ENCODE assay signal across 14 mouse cellular contexts in genomic region chr4:114486885-114487531, GRCm38 (mm10).
DNase-seq lines count a peak whose midpoint lies in the region; ATAC-seq lines count a peak whose summit lies in the region.
"Had no signal": no experiment of that assay in that cellular context is flagged by ENCODE, and none has a peak within 500 bp of the region (broad histone marks: within the 10 kb centered on the region; RNA-seq: fewer than 3 reads in every experiment).

No protein-coding gene starts in this region.

- no peaks in the 10 kb centered on the region for H3K9me3 ChIP-seq in heart, embryonic 15.5 days (replicated peaks)
- 0 out of 2 replicates have a peak, but pooled peaks cover 2% of the 10 kb centered on the region for H3K9me3 ChIP-seq in midbrain, embryonic 16.5 days (replicated peaks; ENCODE audit: control insufficient read depth, low read length, poor library complexity, severe bottlenecking)
- no peaks in the 10 kb centered on the region for H3K9me3 ChIP-seq in midbrain, embryonic 13.5 days
- no peaks in the 10 kb centered on the region for H3K9me3 ChIP-seq in limb, embryonic 15.5 days

- no peak overlapping the region for H3K9ac ChIP-seq in heart, embryonic 15.5 days
- H3K9ac ChIP-seq in midbrain, embryonic 16.5 days (ENCODE audit: low read depth, low read length), result no peak overlapping the region
- no peak overlapping the region for H3K9ac ChIP-seq in midbrain, embryonic 13.5 days (replicated peaks)
- H3K9ac ChIP-seq in limb, embryonic 15.5 days, result no peak overlapping the region
- H3K9ac ChIP-seq: limb, embryonic 12.5 days had no signal

- intact Hi-C loops in heart, postnatal 10 days (cut with DNase I), result no loop called here

- peaks cover 24% of the 10 kb centered on the region for H3K4me1 ChIP-seq in heart, embryonic 15.5 days (replicated peaks)
- no peaks in the 10 kb centered on the region for H3K4me1 ChIP-seq in midbrain, embryonic 16.5 days (ENCODE audit: control insufficient read depth, insufficient read depth, low read length)
- no peaks in the 10 kb centered on the region for H3K4me1 ChIP-seq in midbrain, embryonic 13.5 days (replicated peaks)
- H3K4me1 ChIP-seq in limb, embryonic 15.5 days, result peaks cover 12% of the 10 kb centered on the region; the same call in 1 of the 2 replicates

- no peak overlapping the region for H3K4me3 ChIP-seq in heart, embryonic 15.5 days
- H3K4me3 ChIP-seq in midbrain, embryonic 16.5 days (ENCODE audit: low read depth, low read length), result no peak overlapping the region
- no peak overlapping the region for H3K4me3 ChIP-seq in midbrain, embryonic 13.5 days (replicated peaks)
- no peak overlapping the region for H3K4me3 ChIP-seq in limb, embryonic 15.5 days
- H3K4me3 ChIP-seq: limb, embryonic 12.5 days had no signal

- 34% methylated on average over 2 of the region's 2 CpGs for WGBS in heart, embryonic 15.5 days
- WGBS in midbrain, embryonic 16.5 days, result 67% methylated on average over 2 of the region's 2 CpGs
- WGBS in midbrain, embryonic 13.5 days, result 80% methylated on average over 2 of the region's 2 CpGs
- 67% methylated on average over 2 of the region's 2 CpGs for WGBS in limb, embryonic 15.5 days

- H3K27ac ChIP-seq in heart, embryonic 15.5 days, result peak overlapping the region; percentile 70
- H3K27ac ChIP-seq in midbrain, embryonic 16.5 days (ENCODE audit: low read length), result no peak overlapping the region
- no peak overlapping the region for H3K27ac ChIP-seq in midbrain, embryonic 13.5 days
- H3K27ac ChIP-seq in limb, embryonic 15.5 days, result 0 out of 2 replicates have a peak overlapping the region, but pooled peaks have one; percentile 9
- H3K27ac ChIP-seq: limb, embryonic 12.5 days had no signal

- no peaks in the 10 kb centered on the region for H3K36me3 ChIP-seq in heart, embryonic 15.5 days
- no peaks in the 10 kb centered on the region for H3K36me3 ChIP-seq in midbrain, embryonic 16.5 days (ENCODE audit: control insufficient read depth, insufficient read depth, low read length)
- no peaks in the 10 kb centered on the region for H3K36me3 ChIP-seq in midbrain, embryonic 13.5 days
- no peaks in the 10 kb centered on the region for H3K36me3 ChIP-seq in limb, embryonic 15.5 days
- H3K36me3 ChIP-seq: limb, embryonic 12.5 days had no signal

- H3K4me2 ChIP-seq in heart, embryonic 15.5 days, result no peak overlapping the region
- no peak overlapping the region for H3K4me2 ChIP-seq in midbrain, embryonic 16.5 days (ENCODE audit: low read length)
- no peak overlapping the region for H3K4me2 ChIP-seq in midbrain, embryonic 13.5 days (replicated peaks)
- no peak overlapping the region for H3K4me2 ChIP-seq in limb, embryonic 15.5 days
- H3K4me2 ChIP-seq: limb, embryonic 12.5 days had no signal

- DNase-seq in cerebellum, postnatal 10 days, result peak; percentile 32 to 60
- no peak for DNase-seq in cerebellum, adult 18-20 months
- DNase-seq in heart, postnatal 10 days, result no peak
- DNase-seq in frontal cortex, postnatal 36 days (ENCODE audit: low spot score in 2 of 2), result no peak
- DNase-seq: cerebellum, adult 8-10 months; embryo, embryonic 11 days; kidney, postnatal 25 days; lung, adult 2 months had no signal

- ATAC-seq in heart, embryonic 15.5 days (replicated peaks; ENCODE audit: insufficient number of reproducible peaks, insufficient read depth, low FRiP score, low read depth), result peak; percentile 36; the same call in 1 of the 2 replicates
- ATAC-seq in midbrain, embryonic 16.5 days, result peak; percentile 25; the same call in 1 of the 2 replicates
- ATAC-seq in midbrain, embryonic 13.5 days, result no peak
- no peak; the same call in 1 of the 2 replicates for ATAC-seq in limb, embryonic 15.5 days (ENCODE audit: insufficient number of reproducible peaks, low FRiP score, low TSS enrichment, low read depth)
- ATAC-seq: intestine, postnatal 0 days had no signal

- peaks cover 18% of the 10 kb centered on the region for H3K27me3 ChIP-seq in heart, embryonic 15.5 days
- no peaks in the 10 kb centered on the region for H3K27me3 ChIP-seq in midbrain, embryonic 16.5 days (ENCODE audit: control insufficient read depth, insufficient read depth, low read depth, low read length)
- no peaks in the 10 kb centered on the region for H3K27me3 ChIP-seq in midbrain, embryonic 13.5 days
- H3K27me3 ChIP-seq in limb, embryonic 15.5 days, result peaks cover 8% of the 10 kb centered on the region; the same call in 1 of the 2 replicates

Comparison
In these comparisons a context has a peak if more than half of its experiments do, and no peak if none do; other contexts are left out.
1. DNase-seq: peak in cerebellum, postnatal 10 days (2 of 2); none in cerebellum, adult 18-20 months (0 of 2), heart, postnatal 10 days (0 of 2) and frontal cortex, postnatal 36 days (0 of 2).
2. ATAC-seq: peak in heart, embryonic 15.5 days (single experiment) and midbrain, embryonic 16.5 days (single experiment); none in midbrain, embryonic 13.5 days (single experiment) and limb, embryonic 15.5 days (single experiment).
3. H3K27ac ChIP-seq: peak in heart, embryonic 15.5 days (single experiment) and limb, embryonic 15.5 days (single experiment); none in midbrain, embryonic 16.5 days (single experiment) and midbrain, embryonic 13.5 days (single experiment).